Mouse (Mus musculus) frontal cortex, postnatal 10 days (tissue): ENCODE data around the gene Rnase1.
A peak's percentile ranks its signal among the peaks of the same experiment; 100 is the strongest.

ENCODE experiments used
- DNase-seq, 2 experiments: peaks; one replicate each; pipeline ENCODE4 v3.0.0; 2022; ENCODE audit warnings: low spot score in 2 of 2, mixed read lengths in 1 of 2

Gene Rnase1

GRCm38 (mm10) chr14:51142119-51142518, 4.5 kb downstream of the Rnase1 start:
- DNase-seq: no peak

- DNase-seq: no peak
Observed at GRCm38 (mm10) chr14:51140342-51140741, 6.2 kb downstream of the Rnase1 start.

GRCm38 (mm10) chr14:51132372-51132771, 14.2 kb downstream of the Rnase1 start:
- no peak for DNase-seq

DNA sequence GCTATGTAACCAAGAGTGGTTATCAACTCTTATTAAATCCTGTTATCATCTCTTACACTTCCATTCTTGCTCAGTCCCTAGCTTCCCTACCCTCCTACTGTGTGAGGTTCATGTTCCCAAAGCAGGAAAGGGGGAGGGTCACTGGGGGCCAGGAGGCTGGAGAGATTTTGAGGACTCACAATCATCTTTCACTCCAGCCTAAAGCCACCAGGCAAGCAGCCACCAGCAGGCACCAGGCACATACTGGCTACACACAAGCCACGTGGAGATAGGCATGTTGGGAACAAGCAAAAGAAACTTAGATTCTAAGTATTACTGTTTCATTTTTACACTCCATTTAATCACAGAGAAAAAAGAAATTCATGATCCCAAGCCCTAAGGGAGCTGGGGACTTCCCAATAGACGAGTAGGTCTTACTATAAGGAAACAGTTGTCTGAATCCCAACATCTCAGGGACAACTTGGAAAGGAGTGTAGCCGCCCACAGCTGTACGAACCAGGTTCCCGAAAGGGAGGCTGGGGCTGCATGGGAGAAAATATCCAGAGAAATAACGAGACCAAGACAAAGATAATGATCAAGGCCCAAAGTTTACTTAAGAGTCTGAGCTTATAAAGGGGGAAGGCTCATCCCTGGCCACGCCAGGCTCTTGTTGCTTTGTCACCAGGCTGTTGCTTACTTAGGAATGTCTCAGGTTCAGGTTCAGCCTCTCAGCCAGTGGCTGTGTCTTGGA, 15.3 kb downstream of the Rnase1 start:
- DNase-seq: no peak

DNA sequence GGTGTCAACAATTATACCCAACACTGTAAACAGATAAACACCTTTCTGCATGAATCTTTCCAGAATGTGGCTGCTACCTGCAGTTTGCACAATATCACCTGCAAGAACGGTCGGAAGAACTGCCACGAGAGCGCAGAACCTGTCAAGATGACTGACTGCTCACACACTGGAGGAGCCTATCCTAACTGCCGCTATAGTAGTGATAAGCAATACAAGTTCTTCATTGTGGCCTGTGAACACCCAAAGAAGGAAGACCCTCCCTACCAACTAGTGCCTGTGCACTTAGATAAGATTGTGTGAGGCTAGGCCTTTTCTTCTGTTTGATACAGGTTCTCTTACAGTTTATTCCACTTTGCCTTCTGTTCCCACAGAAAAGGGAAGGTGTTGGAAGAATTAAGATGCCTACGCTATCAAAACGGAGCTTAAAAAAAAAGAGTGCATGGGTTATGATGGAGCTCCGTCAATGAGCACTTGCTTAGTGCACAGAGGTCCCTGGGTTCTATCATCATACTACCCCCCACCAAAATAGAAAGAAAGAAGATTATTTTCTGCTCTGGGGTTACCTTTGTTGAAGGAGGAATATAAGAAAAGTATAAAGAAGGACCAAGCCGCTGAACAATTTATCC, 16.2 kb downstream of the Rnase1 start:
- no peak for DNase-seq

DNA sequence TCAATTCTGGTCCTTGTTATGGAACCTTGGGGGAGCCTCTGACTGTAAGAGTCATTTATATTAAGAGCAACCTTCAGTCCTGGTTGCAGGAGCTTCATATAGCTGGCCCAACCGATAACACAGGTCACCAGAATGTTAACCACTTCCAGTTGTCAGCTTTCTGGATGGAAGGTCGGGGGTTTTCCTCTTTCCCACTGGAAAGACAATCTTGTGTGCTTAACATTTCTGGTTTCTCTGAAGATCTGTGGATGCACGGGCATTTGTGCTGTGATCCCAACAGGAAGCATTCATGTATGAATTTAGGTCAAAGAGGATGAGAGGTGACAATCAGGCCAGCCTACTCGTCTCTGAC, 17.0 kb downstream of the Rnase1 start:
- no peak for DNase-seq

- no peak for DNase-seq
Observed at GRCm38 (mm10) chr14:51128775-51129623, 17.6 kb downstream of the Rnase1 start.

DNA sequence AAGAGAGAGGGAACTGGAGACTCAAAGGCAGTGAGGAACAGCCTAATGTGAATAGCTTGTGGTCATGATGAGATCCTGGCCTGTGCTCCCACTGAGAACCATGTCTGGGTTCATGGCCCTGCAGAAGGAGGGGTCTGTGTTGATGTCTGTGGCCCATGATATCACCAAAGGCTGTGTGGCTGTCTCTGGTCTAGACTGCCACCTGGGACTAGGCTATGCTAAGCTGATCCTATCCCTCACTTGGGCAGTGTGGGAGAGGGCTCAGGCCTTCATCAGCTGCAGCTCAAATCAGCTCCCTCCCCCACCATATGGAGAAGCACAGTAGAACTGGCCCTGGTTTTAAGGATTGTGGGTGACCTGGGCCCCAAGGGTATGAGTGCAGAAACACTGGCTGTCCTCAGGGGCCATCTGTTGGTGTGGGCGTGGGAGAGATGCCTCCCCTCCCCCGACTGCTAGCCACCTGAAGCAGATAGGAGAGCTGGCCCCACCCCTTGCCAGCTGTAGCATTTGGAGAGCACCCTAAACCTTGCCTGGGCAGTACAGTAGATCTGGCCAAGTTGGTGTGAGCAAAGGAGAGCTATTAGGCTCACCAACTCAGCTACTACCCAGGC, 18.8 kb downstream of the Rnase1 start:
- no peak for DNase-seq

DNA sequence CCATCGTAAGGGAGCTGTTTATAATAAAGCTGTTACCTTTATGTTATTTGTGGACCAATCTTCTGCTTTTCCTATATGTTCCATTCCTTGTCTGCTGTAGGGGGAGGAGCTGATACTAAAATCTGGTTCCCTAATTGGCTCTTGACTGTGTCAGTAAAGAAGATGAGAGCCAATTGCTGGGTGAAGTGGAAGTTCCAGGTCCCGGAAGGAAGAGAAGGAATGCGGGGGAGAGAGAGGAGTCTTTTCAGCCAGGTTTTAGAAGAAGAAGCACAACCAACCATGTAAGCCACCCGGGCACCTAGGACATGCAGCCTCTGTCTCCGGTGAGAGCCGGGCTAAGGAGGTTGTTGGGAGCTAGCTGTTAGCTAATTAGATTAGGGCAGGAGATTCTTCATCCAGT, 20.9 kb downstream of the Rnase1 start:
- DNase-seq: no peak

DNA sequence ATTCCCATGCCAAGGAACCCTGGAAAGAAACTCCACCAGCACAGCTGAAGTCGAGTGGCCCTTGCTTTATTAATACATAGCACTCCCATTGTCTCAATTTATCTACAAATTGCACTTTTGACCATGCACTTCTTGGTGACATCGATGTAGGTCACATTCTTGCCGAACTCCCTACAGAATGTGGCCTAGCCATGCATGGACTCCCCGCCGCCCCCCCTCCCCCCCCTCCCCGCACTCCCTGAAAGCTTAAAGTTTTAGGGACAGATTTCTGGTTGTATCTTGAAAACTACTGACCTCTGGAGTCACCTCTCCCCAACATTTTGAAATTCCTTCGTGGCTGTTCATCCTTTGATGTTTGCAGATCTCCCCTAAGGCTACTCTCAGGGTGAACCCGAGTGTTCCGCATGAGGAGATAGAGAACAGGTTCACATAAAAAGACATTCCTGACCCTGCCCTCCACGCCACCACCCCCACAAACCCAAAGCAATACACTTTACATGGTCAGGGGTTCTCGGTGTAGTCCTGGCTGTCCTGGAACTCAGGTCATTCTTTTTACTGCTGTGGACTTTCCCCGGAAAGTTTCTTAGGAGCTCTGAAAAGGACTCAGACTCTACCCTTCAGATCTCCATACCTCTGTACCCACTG, 32.5 kb downstream of the Rnase1 start, which contains the start of gene Eddm3b:
Gene Eddm3b, plus strand, starts transcription at position 511 of the 645 bp plus-strand sequence.
- DNase-seq: no peak

DNA sequence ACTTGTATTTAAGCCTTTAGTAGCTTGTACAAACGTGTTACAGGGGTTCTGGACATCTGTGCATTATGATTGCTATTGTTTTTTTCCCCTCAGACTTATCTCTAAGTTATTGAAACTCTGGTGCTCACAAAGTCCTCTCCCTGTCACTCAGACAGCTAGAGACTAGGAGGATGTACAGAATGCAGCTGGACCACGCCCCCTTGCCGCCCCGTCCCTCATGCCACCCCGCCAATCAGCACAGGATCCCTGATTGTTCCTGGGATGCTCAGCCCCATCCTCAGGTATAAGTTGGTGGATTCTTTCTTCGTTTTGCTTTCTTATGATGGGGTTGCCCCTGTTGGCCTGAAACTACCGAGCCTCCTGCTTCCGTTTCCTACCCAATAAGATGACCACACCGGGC, 33.1 kb downstream of the Rnase1 start:
- no peak for DNase-seq

GRCm38 (mm10) chr14:51111966-51112365, 34.6 kb downstream of the Rnase1 start:
- DNase-seq: no peak

GRCm38 (mm10) chr14:51106449-51106967, 40.1 kb downstream of the Rnase1 start:
- DNase-seq: no peak

- DNase-seq: no peak
Observed at GRCm38 (mm10) chr14:51104366-51104765, 42.2 kb downstream of the Rnase1 start.

- DNase-seq: peak in 1 of 2 experiments; percentile 59
Observed at GRCm38 (mm10) chr14:51103217-51103616, 43.4 kb downstream of the Rnase1 start.

DNA sequence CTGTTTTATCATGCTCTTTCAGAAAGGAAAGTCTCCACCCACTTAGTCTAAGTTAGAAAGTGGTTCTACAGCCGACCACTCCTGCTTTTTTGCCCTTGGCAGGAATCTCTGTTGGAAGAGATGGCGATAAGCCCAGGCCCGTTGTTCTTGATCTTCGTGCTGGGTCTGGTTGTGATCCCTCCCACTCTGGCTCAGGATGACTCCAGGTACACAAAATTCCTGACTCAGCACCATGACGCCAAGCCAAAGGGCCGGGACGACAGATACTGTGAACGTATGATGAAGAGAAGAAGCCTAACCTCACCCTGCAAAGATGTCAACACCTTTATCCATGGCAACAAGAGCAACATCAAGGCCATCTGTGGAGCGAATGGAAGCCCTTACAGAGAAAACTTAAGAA, 45.3 kb downstream of the Rnase1 start:
- no peak for DNase-seq

GRCm38 (mm10) chr14:51098921-51099320, 47.7 kb downstream of the Rnase1 start:
- no peak for DNase-seq

- DNase-seq: peak; percentile 47 to 72
Observed at GRCm38 (mm10) chr14:51098300-51098699, 48.3 kb downstream of the Rnase1 start.

- DNase-seq: no peak
Observed at GRCm38 (mm10) chr14:51095736-51096524, 50.7 kb downstream of the Rnase1 start.
